In the genomic region with DNA sequence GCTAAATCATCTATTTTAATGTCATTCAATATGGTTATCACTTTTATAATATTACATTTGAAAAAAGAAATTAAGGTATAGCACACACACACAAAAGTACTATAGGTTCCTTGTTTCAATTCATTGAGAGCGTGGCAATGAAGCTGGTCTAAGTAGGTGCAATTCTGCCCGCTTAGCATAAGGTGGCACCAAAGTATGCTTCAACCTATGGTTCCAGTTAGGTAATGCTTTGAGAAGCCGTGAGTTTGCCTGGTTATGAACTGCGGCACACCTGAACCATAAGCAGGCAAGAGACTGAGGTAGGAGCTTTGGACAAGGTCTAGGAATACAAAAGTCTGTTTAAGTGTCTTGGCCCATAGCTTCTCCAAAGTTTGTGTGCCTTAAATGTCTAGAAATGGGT, we compare ENCODE assay signal across 9 mouse cellular contexts.
DNase-seq lines count a peak whose midpoint lies in the region; ATAC-seq and TF ChIP-seq lines count a peak whose summit lies in the region.
"Had no signal": no experiment of that assay in that cellular context is flagged by ENCODE, and none has a peak within 500 bp of the region (broad histone marks: within the 10 kb centered on the region; RNA-seq: fewer than 3 reads in every experiment).

No protein-coding gene starts in this region.

- 32% methylated on average over 4 of the region's 4 CpGs for WGBS in hindbrain, embryonic 13.5 days
- WGBS in hindbrain, embryonic 12.5 days = 31% methylated on average over 4 of the region's 4 CpGs
- 10% methylated on average over 4 of the region's 4 CpGs for WGBS in intestine, postnatal 0 days

- DNase-seq in MEL (ENCODE audit: low read depth, low spot score) = peak; percentile 86
- DNase-seq in lung, adult 18-20 months = peak; percentile 9 to 16
- peak; percentile 48 to 54 for DNase-seq in right cerebral cortex, postnatal 10 days (ENCODE audit: low spot score in 2 of 2)
- no peak for DNase-seq in gastrocnemius, postnatal 4 days (ENCODE audit: low spot score in 2 of 2)

- no peaks in the 10 kb centered on the region for H3K36me3 ChIP-seq in hindbrain, embryonic 13.5 days
- H3K36me3 ChIP-seq in hindbrain, embryonic 12.5 days = no peaks in the 10 kb centered on the region
- H3K36me3 ChIP-seq in MEL (ENCODE audit: control insufficient read depth in 1 of 2, insufficient read depth in 2 of 2, low read length in 2 of 2) = peaks cover 0 to 5% of the 10 kb centered on the region in 2 experiments; a peak in 2 of 4 replicates
- no peaks in the 10 kb centered on the region for H3K36me3 ChIP-seq in intestine, postnatal 0 days (ENCODE audit: control insufficient read depth, insufficient read depth)
- H3K36me3 ChIP-seq: embryonic facial prominence, embryonic 13.5 days had no signal

- H3K9me3 ChIP-seq in hindbrain, embryonic 13.5 days = no peaks in the 10 kb centered on the region
- H3K9me3 ChIP-seq in hindbrain, embryonic 12.5 days (replicated peaks) = no peaks in the 10 kb centered on the region
- H3K9me3 ChIP-seq in MEL (replicated peaks; ENCODE audit: insufficient read depth, low read length) = no peaks in the 10 kb centered on the region
- no peaks in the 10 kb centered on the region for H3K9me3 ChIP-seq in intestine, postnatal 0 days (ENCODE audit: control insufficient read depth)
- H3K9me3 ChIP-seq: embryonic facial prominence, embryonic 13.5 days had no signal

- peak; percentile 83 for ATAC-seq in hindbrain, embryonic 13.5 days (ENCODE audit: low FRiP score)
- ATAC-seq in hindbrain, embryonic 12.5 days (ENCODE audit: low FRiP score) = no peak
- peak; percentile 67 for ATAC-seq in intestine, postnatal 0 days

- no peak overlapping the region for H3K9ac ChIP-seq in hindbrain, embryonic 13.5 days
- no peak overlapping the region for H3K9ac ChIP-seq in hindbrain, embryonic 12.5 days
- H3K9ac ChIP-seq in MEL (ENCODE audit: control insufficient read depth, low read depth, low read length, poor library complexity, severe bottlenecking) = no peak overlapping the region
- no peak overlapping the region for H3K9ac ChIP-seq in intestine, postnatal 0 days (ENCODE audit: low read depth, low read length)
- H3K9ac ChIP-seq: embryonic facial prominence, embryonic 13.5 days had no signal

- no peaks in the 10 kb centered on the region for H3K27me3 ChIP-seq in hindbrain, embryonic 13.5 days
- H3K27me3 ChIP-seq in hindbrain, embryonic 12.5 days = no peaks in the 10 kb centered on the region
- peaks cover 0 to 2% of the 10 kb centered on the region in 2 experiments; a peak in 1 of 4 replicates for H3K27me3 ChIP-seq in MEL (ENCODE audit: control insufficient read depth in 1 of 2, insufficient read depth in 2 of 2, low read length in 2 of 2)
- H3K27me3 ChIP-seq in intestine, postnatal 0 days (replicated peaks; ENCODE audit: control insufficient read depth, insufficient read depth, low read length) = no peaks in the 10 kb centered on the region
- H3K27me3 ChIP-seq: embryonic facial prominence, embryonic 13.5 days had no signal

- no peak for TF ChIP-seq EP300 in MEL (IDR thresholded peaks at IDR 0.05; ENCODE audit: low read depth in 1 of 2, low read length in 2 of 2)

- no peaks in the 10 kb centered on the region for H3K4me1 ChIP-seq in hindbrain, embryonic 13.5 days (replicated peaks)
- no peaks in the 10 kb centered on the region for H3K4me1 ChIP-seq in hindbrain, embryonic 12.5 days
- peaks cover 3 to 5% of the 10 kb centered on the region in 2 experiments; a peak in 2 of 4 replicates for H3K4me1 ChIP-seq in MEL (ENCODE audit: control insufficient read depth in 1 of 2, insufficient read depth in 2 of 2, low read length in 2 of 2)
- no peaks in the 10 kb centered on the region for H3K4me1 ChIP-seq in cortical plate, adult 2 months (ENCODE audit: control insufficient read depth, insufficient read depth, low read length)
- no peaks in the 10 kb centered on the region for H3K4me1 ChIP-seq in intestine, postnatal 0 days (replicated peaks; ENCODE audit: control insufficient read depth, insufficient read depth, low read length)
- H3K4me1 ChIP-seq: embryonic facial prominence, embryonic 13.5 days had no signal

- TF ChIP-seq RAD21 in MEL (IDR thresholded peaks at IDR 0.05; ENCODE audit: low read depth, low read length) = peak; percentile 99

- no peak overlapping the region for H3K27ac ChIP-seq in hindbrain, embryonic 13.5 days
- no peak overlapping the region for H3K27ac ChIP-seq in hindbrain, embryonic 12.5 days
- H3K27ac ChIP-seq in MEL (ENCODE audit: control insufficient read depth, low read depth, low read length) = no peak overlapping the region
- H3K27ac ChIP-seq in cortical plate, adult 2 months (ENCODE audit: insufficient read depth, low read length) = no peak overlapping the region
- no peak overlapping the region for H3K27ac ChIP-seq in intestine, postnatal 0 days (ENCODE audit: low read depth, low read length)
- H3K27ac ChIP-seq: embryonic facial prominence, embryonic 13.5 days had no signal

- H3K4me3 ChIP-seq in hindbrain, embryonic 13.5 days = no peak overlapping the region
- no peak overlapping the region for H3K4me3 ChIP-seq in hindbrain, embryonic 12.5 days
- peak overlapping the region in 1 of 2 experiments; percentile 36; a peak in 2 of 4 replicates for H3K4me3 ChIP-seq in MEL (ENCODE audit: control insufficient read depth in 1 of 2, insufficient read depth in 1 of 2, low read depth in 2 of 2, low read length in 2 of 2)
- H3K4me3 ChIP-seq in cortical plate, adult 2 months (ENCODE audit: insufficient read depth, low read length) = no peak overlapping the region
- H3K4me3 ChIP-seq in intestine, postnatal 0 days (ENCODE audit: low read depth, low read length) = no peak overlapping the region
- H3K4me3 ChIP-seq: embryonic facial prominence, embryonic 13.5 days had no signal

- H3K79me2 ChIP-seq in MEL (ENCODE audit: control insufficient read depth, insufficient read depth, low read length, poor library complexity) = no peaks in the 10 kb centered on the region

- no peak overlapping the region for H3K4me2 ChIP-seq in hindbrain, embryonic 13.5 days
- no peak overlapping the region for H3K4me2 ChIP-seq in hindbrain, embryonic 12.5 days (replicated peaks)
- peak overlapping the region; percentile 40; the same call in 1 of the 2 replicates for H3K4me2 ChIP-seq in intestine, postnatal 0 days (replicated peaks; ENCODE audit: low read depth)
- H3K4me2 ChIP-seq: embryonic facial prominence, embryonic 13.5 days had no signal

- peak; percentile 57 to 93 (median 64) for TF ChIP-seq CTCF in MEL (IDR thresholded peaks at IDR 0.05 in 2 of 3, conservative IDR thresholded peaks at IDR 0.05 in 1 of 3; ENCODE audit: control insufficient read depth in 1 of 3, insufficient read depth in 1 of 3, low read depth in 2 of 3, low read length in 3 of 3, poor library complexity in 1 of 3, severe bottlenecking in 1 of 3)
- TF ChIP-seq CTCF in cortical plate, adult 2 months (IDR thresholded peaks at IDR 0.05; ENCODE audit: extremely low read depth, insufficient read depth, low read length) = peak; percentile 94
- TF ChIP-seq CTCF in intestine, postnatal 0 days (IDR thresholded peaks at IDR 0.05; ENCODE audit: low read depth) = peak; percentile 90

- no peak for TF ChIP-seq POLR2A in MEL (IDR thresholded peaks at IDR 0.05; ENCODE audit: control insufficient read depth in 1 of 2, insufficient read depth in 1 of 2, low read depth in 1 of 2, low read length in 2 of 2, poor library complexity in 1 of 2)
- TF ChIP-seq POLR2A in cortical plate, adult 2 months (IDR thresholded peaks at IDR 0.05; ENCODE audit: extremely low read depth, insufficient read depth, low read length) = no peak

TF ChIP-seq in MEL, 35 proteins besides CTCF, POLR2A, EP300 and RAD21:
- TF ChIP-seq CHD1 (IDR thresholded peaks at IDR 0.05; ENCODE audit: low read depth, low read length) (no peak), MAZ (IDR thresholded peaks at IDR 0.05; ENCODE audit: low read depth, low read length) (no peak), ZMIZ1 (IDR thresholded peaks at IDR 0.05; ENCODE audit: low read depth, low read length) (no peak), MYC (IDR thresholded peaks at IDR 0.05; ENCODE audit: low read depth, low read length) (0 out of 2 replicates have a peak, but pooled peaks have one; percentile 24), MAX (IDR thresholded peaks at IDR 0.05; ENCODE audit: low read length) (no peak), NELFE (IDR thresholded peaks at IDR 0.05; ENCODE audit: low read depth, low read length) (no peak), SIN3A (IDR thresholded peaks at IDR 0.05; ENCODE audit: low read length) (peak; percentile 58), POLR2AphosphoS5 (IDR thresholded peaks at IDR 0.05; ENCODE audit: borderline replicate concordance, low read depth, low read length) (no peak), POLR2AphosphoS2 (IDR thresholded peaks at IDR 0.05; ENCODE audit: low read length) (no peak), BHLHE40 (IDR thresholded peaks at IDR 0.05; ENCODE audit: borderline replicate concordance, low read depth, low read length) (no peak), MEF2A (IDR thresholded peaks at IDR 0.05; ENCODE audit: extremely low read depth, insufficient replicate concordance, low read depth, low read length, poor library complexity, severe bottlenecking) (no peak), GATA1 (IDR thresholded peaks at IDR 0.05; ENCODE audit: low read depth, low read length) (no peak), TAL1 (IDR thresholded peaks at IDR 0.05; ENCODE audit: low read length) (no peak), ZC3H11A (IDR thresholded peaks at IDR 0.05; ENCODE audit: low read depth, low read length) (peak; percentile 97), ELF1 (IDR thresholded peaks at IDR 0.05; ENCODE audit: low read depth, low read length) (no peak), USF1 (IDR thresholded peaks at IDR 0.05; ENCODE audit: low read depth, low read length) (no peak), USF2 (IDR thresholded peaks at IDR 0.05; ENCODE audit: borderline replicate concordance in 1 of 2, insufficient read depth in 1 of 2, low read depth in 1 of 2, low read length in 2 of 2) (no peak), GABPA (IDR thresholded peaks at IDR 0.05; ENCODE audit: low read depth, low read length) (no peak), NRF1 (IDR thresholded peaks at IDR 0.05; ENCODE audit: insufficient read depth, low read depth, low read length, poor library complexity, severe bottlenecking) (no peak), MAFK (IDR thresholded peaks at IDR 0.05; ENCODE audit: borderline replicate concordance, low read depth, low read length) (no peak), TCF12 (IDR thresholded peaks at IDR 0.05; ENCODE audit: low read depth, low read length) (no peak), JUND (IDR thresholded peaks at IDR 0.05; ENCODE audit: low read depth, low read length) (no peak), CHD2 (IDR thresholded peaks at IDR 0.05; ENCODE audit: low read length) (no peak), ETS1 (IDR thresholded peaks at IDR 0.05; ENCODE audit: low read depth, low read length) (no peak), SMC3 (IDR thresholded peaks at IDR 0.05; ENCODE audit: low read depth, low read length) (peak; percentile 95)

Comparison
In these comparisons a context has a peak if more than half of its experiments do, and no peak if none do; other contexts are left out.
1. DNase-seq: peak in MEL (single experiment), lung, adult 18-20 months (2 of 2) and right cerebral cortex, postnatal 10 days (2 of 2); none in gastrocnemius, postnatal 4 days (0 of 2).
2. Peak in every context shown above with its lines, with median percentiles within 50 percentile points of each other: CTCF ChIP-seq.